8 mouse cellular contexts compared by ENCODE assay signal in the genomic region with DNA sequence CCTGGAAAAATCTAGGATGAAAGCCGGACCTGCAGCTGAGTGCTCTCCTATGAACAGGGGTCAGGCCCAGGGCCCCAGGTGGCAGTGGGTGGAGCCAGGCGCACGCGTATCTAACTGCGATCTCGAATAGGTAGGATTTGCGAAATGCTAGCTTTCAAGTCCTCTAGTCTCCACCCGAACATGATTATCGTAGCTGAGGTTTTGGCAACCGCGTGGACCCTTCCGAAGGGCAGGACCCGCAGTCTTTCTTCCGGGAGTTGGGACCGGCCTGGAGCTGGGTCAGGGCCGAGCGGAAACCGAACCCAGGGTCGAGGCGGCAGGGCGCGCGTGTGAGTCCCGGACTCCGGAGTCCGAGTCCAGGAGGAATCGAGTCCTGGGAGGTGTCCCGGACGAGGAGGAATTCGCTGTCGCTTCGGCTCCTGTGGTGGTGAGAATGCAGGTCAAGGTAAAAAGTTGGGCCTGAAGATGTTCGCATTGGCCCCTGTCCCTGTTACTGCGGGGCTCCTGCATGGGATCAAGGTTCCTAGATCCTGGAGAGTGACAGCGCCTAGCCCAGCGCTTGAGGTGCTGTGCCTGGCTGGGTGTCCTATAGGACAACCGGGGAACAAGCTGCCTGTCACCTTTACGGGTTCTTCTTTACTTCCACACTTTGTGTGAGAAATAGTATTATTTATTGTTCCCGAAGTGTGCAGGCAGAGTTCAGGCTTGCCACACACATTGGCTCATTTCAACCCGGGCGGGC. TPM values are rescaled to one million over a fixed set of nuclear protein-coding genes. Genes with fewer than 3 reads are reported as not detected.
A peak's percentile ranks its signal among the peaks of the same experiment; 100 is the strongest.
DNase-seq lines count a peak whose midpoint lies in the region; ATAC-seq and TF ChIP-seq lines count a peak whose summit lies in the region.

Gene Trpm6 (plus strand): TSS at position 386 of the 742 bp plus-strand sequence.

- H3K9me3 ChIP-seq in hindbrain, embryonic 12.5 days (replicated peaks), result no peaks in the 10 kb centered on the region
- H3K9me3 ChIP-seq in limb, embryonic 14.5 days (ENCODE audit: control insufficient read depth, low read length), result no peaks in the 10 kb centered on the region
- no peaks in the 10 kb centered on the region for H3K9me3 ChIP-seq in midbrain, embryonic 15.5 days

- H3K27me3 ChIP-seq in hindbrain, embryonic 12.5 days, result peaks cover 16% of the 10 kb centered on the region
- 0 out of 2 replicates have a peak, but pooled peaks cover 5% of the 10 kb centered on the region for H3K27me3 ChIP-seq in limb, embryonic 14.5 days (ENCODE audit: control insufficient read depth, insufficient read depth, low read length)
- peaks cover 5% of the 10 kb centered on the region; the same call in 1 of the 2 replicates for H3K27me3 ChIP-seq in midbrain, embryonic 15.5 days (replicated peaks)

- peak within 1 kb of the TSS; percentile 43; the same call in 1 of the 2 replicates for H3K9ac ChIP-seq in hindbrain, embryonic 12.5 days
- H3K9ac ChIP-seq in limb, embryonic 14.5 days (ENCODE audit: low read depth, low read length, severe bottlenecking), result peak within 1 kb of the TSS; percentile 51
- 0 out of 2 replicates have a peak within 1 kb of the TSS, but pooled peaks have one; percentile 0 for H3K9ac ChIP-seq in midbrain, embryonic 15.5 days

- H3K36me3 ChIP-seq in hindbrain, embryonic 12.5 days, result no peaks in the 10 kb centered on the region
- no peaks in the 10 kb centered on the region for H3K36me3 ChIP-seq in limb, embryonic 14.5 days (ENCODE audit: control insufficient read depth, insufficient read depth, low read length)
- no peaks in the 10 kb centered on the region for H3K36me3 ChIP-seq in midbrain, embryonic 15.5 days (replicated peaks)

- DNase-seq in adrenal gland, postnatal 10 days, result peak; percentile 20
- no peak for DNase-seq in adrenal gland, postnatal 4 days (ENCODE audit: low spot score in 2 of 2)
- peak; percentile 7 for DNase-seq in limb, embryonic 14.5 days (ENCODE audit: low spot score)
- DNase-seq in right cerebral cortex, postnatal 10 days (ENCODE audit: low spot score in 2 of 2), result no peak
- no peak for DNase-seq in spleen, adult 12 weeks (ENCODE audit: low spot score)

- H3K4me3 ChIP-seq in brown adipose tissue, adult 24 weeks (ENCODE audit: insufficient read depth, low read depth, low read length), result peak within 1 kb of the TSS; percentile 37
- peak within 1 kb of the TSS; percentile 36 for H3K4me3 ChIP-seq in hindbrain, embryonic 12.5 days
- peak within 1 kb of the TSS; percentile 41 for H3K4me3 ChIP-seq in limb, embryonic 14.5 days (replicated peaks; ENCODE audit: low read length)
- H3K4me3 ChIP-seq in midbrain, embryonic 15.5 days, result peak within 1 kb of the TSS; percentile 34

- no peak for TF ChIP-seq POLR2A in limb, embryonic 14.5 days (IDR thresholded peaks at IDR 0.05; ENCODE audit: borderline replicate concordance, extremely low read depth, insufficient read depth, insufficient read length)

- 5% methylated on average over 41 of the region's 41 CpGs for WGBS in hindbrain, embryonic 12.5 days
- WGBS in limb, embryonic 14.5 days, result 5% methylated on average over 41 of the region's 41 CpGs
- WGBS in midbrain, embryonic 15.5 days, result 7% methylated on average over 41 of the region's 41 CpGs

- H3K4me2 ChIP-seq in hindbrain, embryonic 12.5 days (replicated peaks), result peak within 1 kb of the TSS; percentile 77
- H3K4me2 ChIP-seq in limb, embryonic 14.5 days (replicated peaks; ENCODE audit: low read depth, low read length, severe bottlenecking), result peak within 1 kb of the TSS; percentile 81
- H3K4me2 ChIP-seq in midbrain, embryonic 15.5 days, result peak within 1 kb of the TSS; percentile 59

- H3K27ac ChIP-seq in brown adipose tissue, adult 24 weeks (replicated peaks; ENCODE audit: low read depth, low read length), result no peak within 1 kb of the TSS
- no peak within 1 kb of the TSS for H3K27ac ChIP-seq in hindbrain, embryonic 12.5 days
- H3K27ac ChIP-seq in limb, embryonic 14.5 days (replicated peaks; ENCODE audit: low read depth, low read length), result no peak within 1 kb of the TSS
- no peak within 1 kb of the TSS for H3K27ac ChIP-seq in midbrain, embryonic 15.5 days

- no peak for ATAC-seq in hindbrain, embryonic 12.5 days (ENCODE audit: low FRiP score)
- ATAC-seq in limb, embryonic 14.5 days (ENCODE audit: low FRiP score, low read depth), result no peak
- peak; percentile 54; the same call in 1 of the 2 replicates for ATAC-seq in midbrain, embryonic 15.5 days (replicated peaks)

- no peaks in the 10 kb centered on the region for H3K4me1 ChIP-seq in brown adipose tissue, adult 24 weeks (ENCODE audit: control insufficient read depth, insufficient read depth, insufficient read length, low read length)
- peaks cover 8% of the 10 kb centered on the region; the same call in 1 of the 2 replicates for H3K4me1 ChIP-seq in hindbrain, embryonic 12.5 days
- H3K4me1 ChIP-seq in limb, embryonic 14.5 days (ENCODE audit: control insufficient read depth, insufficient read depth, low read length), result 0 out of 2 replicates have a peak, but pooled peaks cover 4% of the 10 kb centered on the region
- 0 out of 2 replicates have a peak, but pooled peaks cover 4% of the 10 kb centered on the region for H3K4me1 ChIP-seq in midbrain, embryonic 15.5 days

RNA-seq across cellular contexts. Expression of gene Trpm6, which starts in this region (rescaled TPM):
- total RNA-seq in adrenal gland, postnatal 10 days (2021), result under 1 TPM; 0.09 to 0.27 TPM
- 1 to 10 TPM in 1 of 2 experiments, under 1 TPM in 1; 0.14 to 1.0 TPM for total RNA-seq in adrenal gland, postnatal 4 days (2021)
- polyA plus RNA-seq in brown adipose tissue, adult 24 weeks (2012; ENCODE audit: insufficient read depth, insufficient read length, missing spikeins), result 0.17 TPM in 1 of 2 replicates, not detected in the other
- 0.19 and 0.43 TPM in 2 replicates for polyA plus RNA-seq in hindbrain, embryonic 12.5 days (2016; fragmentation: Nextera tagmentation; extraction: Ambion mirVana)
- polyA plus RNA-seq in limb, embryonic 14.5 days (2012; rRNA removed), result 0.32 and 0.36 TPM in 2 replicates
- 0.32 and 0.34 TPM in 2 replicates for polyA plus RNA-seq in limb, embryonic 14.5 days (2014; fragmentation: Nextera tagmentation; extraction: Ambion mirVana)
- 0.41 and 0.43 TPM in 2 replicates for polyA plus RNA-seq in midbrain, embryonic 15.5 days (2015; fragmentation: Nextera tagmentation; extraction: Ambion mirVana)

Comparison
In these comparisons a context has a peak if more than half of its experiments do, and no peak if none do; other contexts are left out.
1. Peak in DNase-seq in adrenal gland, postnatal 10 days; RNA of the gene not detected or under 1 TPM.
2. Peak in DNase-seq, H3K4me3 ChIP-seq, H3K9ac ChIP-seq and H3K4me2 ChIP-seq in limb, embryonic 14.5 days; RNA of the gene not detected or under 1 TPM.
3. Peak in ATAC-seq, H3K4me3 ChIP-seq, H3K9ac ChIP-seq and H3K4me2 ChIP-seq in midbrain, embryonic 15.5 days; RNA of the gene not detected or under 1 TPM.
4. H3K9ac ChIP-seq: peak in every context shown above with its lines; median percentile 51 in limb, embryonic 14.5 days; 43 in hindbrain, embryonic 12.5 days; 0 in midbrain, embryonic 15.5 days.